Comparison of ENCODE assay signal across 10 mouse cellular contexts in genomic region chr1:184864381-184864801, GRCm38 (mm10). TPM values are rescaled to one million over a fixed set of nuclear protein-coding genes. Genes with fewer than 3 reads are reported as not detected.
DNase-seq lines count a peak whose midpoint lies in the region; ATAC-seq and TF ChIP-seq lines count a peak whose summit lies in the region.
"Had no signal": no experiment of that assay in that cellular context is flagged by ENCODE, and none has a peak within 500 bp of the region (broad histone marks: within the 10 kb centered on the region; RNA-seq: fewer than 3 reads in every experiment).

No protein-coding gene starts in this region.

- peak overlapping the region; percentile 75 for H3K27ac ChIP-seq in heart, postnatal 0 days (ENCODE audit: low read depth)
- H3K27ac ChIP-seq: liver, embryonic 15.5 days had no signal

- H3K9ac ChIP-seq in heart, postnatal 0 days (replicated peaks; ENCODE audit: low read depth, low read length), result no peak overlapping the region
- H3K9ac ChIP-seq: liver, embryonic 15.5 days had no signal

- no peak for TF ChIP-seq CTCF in heart, postnatal 0 days (IDR thresholded peaks at IDR 0.05; ENCODE audit: low read depth)

- no peaks in the 10 kb centered on the region for H3K9me3 ChIP-seq in heart, postnatal 0 days (replicated peaks; ENCODE audit: control insufficient read depth, low read length)
- H3K9me3 ChIP-seq: liver, embryonic 15.5 days had no signal

- no peaks in the 10 kb centered on the region for H3K36me3 ChIP-seq in heart, postnatal 0 days (replicated peaks; ENCODE audit: control insufficient read depth, insufficient read depth, low read length)
- H3K36me3 ChIP-seq: liver, embryonic 15.5 days had no signal

- WGBS in heart, postnatal 0 days, result 38% methylated on average over 7 of the region's 7 CpGs

- no peaks in the 10 kb centered on the region for H3K27me3 ChIP-seq in heart, postnatal 0 days (ENCODE audit: control insufficient read depth, insufficient read depth, low read length)
- H3K27me3 ChIP-seq: liver, embryonic 15.5 days had no signal

- no peaks in the 10 kb centered on the region for H3K4me1 ChIP-seq in heart, postnatal 0 days (ENCODE audit: control insufficient read depth, insufficient read depth)

- H3K4me2 ChIP-seq in heart, postnatal 0 days (ENCODE audit: low read depth, low read length), result no peak overlapping the region
- H3K4me2 ChIP-seq: liver, embryonic 15.5 days had no signal

- no peak; the same call in 1 of the 2 replicates for TF ChIP-seq EP300 in heart, postnatal 0 days (IDR thresholded peaks at IDR 0.05; ENCODE audit: low read depth)

- peak; percentile 48; the same call in 1 of the 2 replicates for ATAC-seq in heart, postnatal 0 days (ENCODE audit: insufficient read depth, low read depth)
- no peak for ATAC-seq in frontal cortex, adult (ENCODE audit: low TSS enrichment)
- no peak for ATAC-seq in erythroid progenitor cell, adult 5-6 weeks (replicated peaks; ENCODE audit: low FRiP score, poor library complexity, severe bottlenecking)

- H3K4me3 ChIP-seq in heart, postnatal 0 days (ENCODE audit: low read depth, low read length), result no peak overlapping the region
- H3K4me3 ChIP-seq: liver, embryonic 15.5 days had no signal

- DNase-seq in ovary, postnatal 36 days (ENCODE audit: low spot score), result peak; percentile 68
- no peak for DNase-seq in ovary, postnatal 10 days (ENCODE audit: low spot score)
- DNase-seq in heart, postnatal 0 days (ENCODE audit: low spot score), result peak; percentile 36
- peak; percentile 36 to 64 for DNase-seq in kidney, postnatal 4 days
- DNase-seq in frontal cortex, postnatal 10 days (ENCODE audit: low spot score in 2 of 2), result no peak

RNA-seq across cellular contexts. Expression of gene Marc2, which starts 18.1 kb away (rescaled TPM):
- 82.7 and 90.0 TPM in 2 replicates for total RNA-seq in heart, postnatal 0 days (2014; rRNA removed; ENCODE audit: low replicate concordance)
- 133 and 135 TPM in 2 replicates for polyA plus RNA-seq in heart, postnatal 0 days (2015; fragmentation: Nextera tagmentation; extraction: Ambion mirVana)
- total RNA-seq in erythroid progenitor cell, adult 5-6 weeks (2015; ENCODE audit: low replicate concordance), result 59.5 and 93.9 TPM in 2 replicates
- 10.8 and 24.5 TPM in 2 replicates for total RNA-seq in erythroid progenitor cell, adult 5-6 weeks (2017; ENCODE audit: low replicate concordance)

RNA-seq across cellular contexts. Expression of gene C130074G19Rik, which starts 18.6 kb away (rescaled TPM):
- 10.3 and 10.7 TPM in 2 replicates for total RNA-seq in heart, postnatal 0 days (2014; rRNA removed; ENCODE audit: low replicate concordance)
- 1.6 and 1.8 TPM in 2 replicates for polyA plus RNA-seq in heart, postnatal 0 days (2015; fragmentation: Nextera tagmentation; extraction: Ambion mirVana)
- not detected in 2 replicates for total RNA-seq in erythroid progenitor cell, adult 5-6 weeks (2015; ENCODE audit: low replicate concordance)
- total RNA-seq in erythroid progenitor cell, adult 5-6 weeks (2017; ENCODE audit: low replicate concordance), result 0.26 TPM in 1 of 2 replicates, not detected in the other
- total RNA-seq: neutrophil, adult 5-6 weeks had no signal

RNA-seq across cellular contexts. Expression of gene Marc1, which starts 53.3 kb away (rescaled TPM):
- total RNA-seq in heart, postnatal 0 days (2014; rRNA removed; ENCODE audit: low replicate concordance), result not detected in 2 replicates
- polyA plus RNA-seq in heart, postnatal 0 days (2015; fragmentation: Nextera tagmentation; extraction: Ambion mirVana), result not detected in 2 replicates
- 1.3 TPM in 1 of 2 replicates, not detected in the other for total RNA-seq in erythroid progenitor cell, adult 5-6 weeks (2015; ENCODE audit: low replicate concordance)
- 0.64 TPM in 1 of 2 replicates, not detected in the other for total RNA-seq in erythroid progenitor cell, adult 5-6 weeks (2017; ENCODE audit: low replicate concordance)
- total RNA-seq: hematopoietic stem cell, adult 5-6 weeks; neutrophil, adult 5-6 weeks had no signal

Comparison
In these comparisons a context has a peak if more than half of its experiments do, and no peak if none do; other contexts are left out.
1. DNase-seq: peak in ovary, postnatal 36 days (single experiment), heart, postnatal 0 days (single experiment) and kidney, postnatal 4 days (2 of 2); none in ovary, postnatal 10 days (single experiment) and frontal cortex, postnatal 10 days (0 of 2).